Mouse (Mus musculus): ENCODE measurements around the gene Psmc1.

The Psmc1 gene

DNA sequence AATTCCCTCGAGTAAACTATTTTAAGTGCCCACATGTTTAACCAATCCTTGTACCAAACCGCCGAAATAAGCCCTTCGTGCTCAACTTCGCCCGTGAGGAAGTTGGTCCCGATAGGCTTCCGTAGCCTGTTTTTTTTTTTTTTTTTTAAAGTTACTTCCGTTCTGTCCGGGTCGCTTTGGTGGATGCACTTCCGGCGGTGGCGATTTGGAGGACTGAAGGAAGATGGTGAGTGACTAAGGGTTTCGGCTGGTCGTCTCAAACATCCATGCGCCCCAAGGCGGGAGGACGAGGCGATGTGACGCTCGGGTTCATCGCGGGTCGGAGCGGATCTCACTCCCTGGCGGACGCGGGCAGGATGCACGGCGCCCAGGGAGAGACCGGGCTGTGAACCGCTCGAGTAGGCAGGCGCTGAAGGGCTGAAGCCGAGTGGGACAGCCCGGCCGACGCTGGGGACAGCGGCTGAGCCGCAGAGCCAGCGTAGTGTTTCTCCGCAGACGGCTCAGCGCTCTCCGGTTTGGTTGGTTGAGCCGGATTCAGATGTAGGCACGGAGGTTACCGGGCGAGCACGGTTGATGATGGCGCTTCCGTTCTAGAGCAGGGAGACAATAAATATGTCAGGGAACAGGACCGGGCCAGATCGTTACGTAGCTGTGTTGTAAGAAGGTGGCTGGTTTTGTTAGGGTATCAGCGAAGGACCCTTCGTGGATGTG, at the start of gene Psmc1:
Gene Psmc1 (plus strand): TSS at position 169 of the 711 bp plus-strand sequence.
- peak; percentile 83 for DNase-seq (ENCODE audit: low read depth)

DNA sequence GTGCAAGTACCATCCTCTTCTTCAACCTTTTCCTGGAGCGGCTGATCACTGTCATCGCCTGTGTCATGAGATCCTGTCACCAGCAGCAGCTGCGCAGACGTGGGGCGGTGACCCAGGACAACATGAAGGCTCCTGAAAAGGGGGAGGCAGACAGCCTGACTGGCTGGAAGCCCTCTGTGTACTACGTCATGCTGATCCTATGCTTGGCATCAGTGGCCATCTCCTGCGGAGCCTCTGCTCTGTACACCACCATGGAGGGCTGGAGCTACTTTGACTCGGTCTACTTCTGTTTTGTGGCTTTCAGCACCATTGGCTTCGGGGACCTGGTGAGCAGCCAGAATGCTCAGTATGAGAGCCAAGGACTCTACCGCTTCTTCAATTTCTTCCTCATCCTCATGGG, 48.9 kb upstream of the Psmc1 start:
- DNase-seq (ENCODE audit: low read depth), result no peak

DNA sequence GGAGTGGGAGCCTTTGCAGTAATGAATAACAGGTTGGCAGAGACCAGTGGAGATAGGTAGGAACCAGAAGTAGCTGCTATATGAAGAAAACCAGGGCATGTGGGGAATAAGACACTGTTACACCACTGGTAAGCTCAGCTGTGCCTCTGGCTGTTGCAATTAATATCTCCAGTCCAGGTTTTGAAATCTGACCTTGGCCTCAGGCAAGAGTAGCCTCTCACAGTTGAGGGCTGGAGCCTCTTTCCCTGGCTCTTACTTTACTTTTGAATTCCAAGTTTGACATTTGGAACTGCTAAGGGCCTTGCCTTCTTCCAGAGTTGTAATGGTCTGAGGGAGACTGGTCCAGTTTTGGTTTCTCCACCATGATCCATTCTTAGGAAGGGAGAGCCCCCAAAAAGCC, 48.1 kb upstream of the Psmc1 start:
- DNase-seq (ENCODE audit: low read depth), result no peak

DNA sequence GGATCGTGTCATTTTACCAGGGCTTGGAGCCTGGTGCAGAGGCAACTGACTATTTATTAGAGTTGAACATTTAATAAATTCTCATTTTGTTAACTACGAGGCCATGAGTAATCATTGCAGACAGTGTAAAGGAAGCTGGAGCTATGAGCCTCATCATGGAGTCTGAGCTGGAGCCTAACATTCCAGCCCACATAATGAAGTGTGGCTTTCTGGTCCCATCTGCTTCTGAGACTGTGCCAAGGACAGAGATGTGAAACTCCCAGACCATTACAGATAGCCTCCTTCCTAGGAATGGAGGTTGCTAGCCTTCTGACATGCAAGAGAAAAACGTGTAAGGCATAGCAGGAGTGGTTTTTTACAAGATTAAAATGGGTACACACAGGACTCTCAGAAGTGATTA, 47.4 kb upstream of the Psmc1 start:
- no peak for DNase-seq (ENCODE audit: low read depth)

DNA sequence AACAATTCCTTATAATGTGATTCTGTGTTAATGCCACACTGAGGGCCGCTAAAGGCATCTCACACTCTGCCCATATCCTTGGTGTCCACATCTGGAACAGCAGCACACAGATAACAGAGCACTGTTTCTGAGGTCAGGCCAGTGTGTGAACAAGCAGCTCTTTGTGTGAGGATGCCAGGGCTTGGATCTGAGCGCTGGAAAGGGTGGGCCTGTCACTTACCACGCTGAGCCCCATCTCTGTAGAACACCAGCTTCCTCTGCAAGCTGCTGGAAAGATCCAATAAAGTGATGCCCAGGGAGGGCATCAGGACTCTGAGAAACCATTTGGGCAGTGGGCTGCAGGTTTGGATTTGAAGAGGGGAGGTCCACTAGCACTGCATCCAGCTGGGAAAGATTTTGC, 44.8 kb upstream of the Psmc1 start:
- DNase-seq (ENCODE audit: low read depth), result no peak

DNA sequence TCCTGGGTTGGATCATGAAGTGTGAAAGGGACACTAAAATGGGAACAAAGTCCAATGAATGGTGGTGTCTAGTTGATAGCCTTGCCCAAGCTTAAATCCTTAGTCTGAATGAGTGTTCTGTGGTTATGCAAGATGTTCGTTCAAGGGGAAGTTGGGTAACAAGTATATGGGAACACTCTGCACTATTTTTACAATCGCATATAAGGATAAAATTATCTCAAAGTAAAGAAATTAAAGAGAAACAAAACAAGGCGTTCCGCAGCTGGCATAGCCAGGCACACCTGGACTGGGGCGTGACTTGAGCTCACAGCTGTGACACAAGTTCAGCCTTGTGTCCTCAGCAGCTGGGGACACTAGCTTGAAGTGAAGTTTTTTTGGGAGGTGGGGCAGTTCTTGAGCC, 42.5 kb upstream of the Psmc1 start:
- no peak for DNase-seq (ENCODE audit: low read depth)

DNA sequence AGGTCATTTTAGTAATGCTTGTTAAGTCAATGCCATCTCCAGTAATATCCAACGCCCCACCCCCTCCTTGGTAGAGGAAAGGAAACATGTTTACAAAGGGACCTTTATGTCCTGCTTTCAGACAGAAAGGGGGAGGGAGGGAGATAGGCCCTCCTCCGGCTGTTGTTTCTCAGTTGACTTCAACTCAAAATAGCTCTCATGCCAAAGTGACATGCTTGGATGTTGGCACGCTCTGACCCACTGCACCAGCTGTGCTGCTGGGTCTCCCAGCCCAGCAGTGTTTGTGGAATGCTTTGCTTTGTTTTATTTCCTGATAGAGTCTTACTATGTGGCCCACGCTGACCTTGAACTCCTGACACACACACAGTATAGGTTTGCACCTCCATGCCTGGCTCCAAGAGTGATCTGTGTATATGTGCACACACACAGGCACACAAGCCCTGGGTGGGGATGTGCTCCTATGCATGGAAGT, 36.7 kb upstream of the Psmc1 start:
- no peak for DNase-seq (ENCODE audit: low read depth)

DNA sequence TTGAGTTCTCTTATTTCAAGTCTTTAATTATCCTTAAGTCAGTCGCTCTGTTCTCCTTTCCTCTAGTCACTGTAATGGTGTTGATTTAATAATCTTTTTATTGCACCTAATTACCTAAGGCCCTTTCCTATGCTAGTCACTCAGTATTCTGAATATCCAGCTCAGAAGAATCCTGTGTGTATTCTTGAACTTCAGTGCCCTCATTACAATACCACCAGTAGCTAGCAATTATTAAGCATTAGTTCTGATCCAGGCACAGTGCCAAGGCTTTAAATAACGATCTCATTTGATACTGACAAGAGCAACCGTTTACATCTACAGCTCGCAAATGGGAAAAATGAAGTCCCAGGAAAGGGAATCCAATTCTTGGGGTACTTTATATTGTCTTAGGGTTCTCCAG, 34.2 kb upstream of the Psmc1 start:
- no peak for DNase-seq (ENCODE audit: low read depth)

DNA sequence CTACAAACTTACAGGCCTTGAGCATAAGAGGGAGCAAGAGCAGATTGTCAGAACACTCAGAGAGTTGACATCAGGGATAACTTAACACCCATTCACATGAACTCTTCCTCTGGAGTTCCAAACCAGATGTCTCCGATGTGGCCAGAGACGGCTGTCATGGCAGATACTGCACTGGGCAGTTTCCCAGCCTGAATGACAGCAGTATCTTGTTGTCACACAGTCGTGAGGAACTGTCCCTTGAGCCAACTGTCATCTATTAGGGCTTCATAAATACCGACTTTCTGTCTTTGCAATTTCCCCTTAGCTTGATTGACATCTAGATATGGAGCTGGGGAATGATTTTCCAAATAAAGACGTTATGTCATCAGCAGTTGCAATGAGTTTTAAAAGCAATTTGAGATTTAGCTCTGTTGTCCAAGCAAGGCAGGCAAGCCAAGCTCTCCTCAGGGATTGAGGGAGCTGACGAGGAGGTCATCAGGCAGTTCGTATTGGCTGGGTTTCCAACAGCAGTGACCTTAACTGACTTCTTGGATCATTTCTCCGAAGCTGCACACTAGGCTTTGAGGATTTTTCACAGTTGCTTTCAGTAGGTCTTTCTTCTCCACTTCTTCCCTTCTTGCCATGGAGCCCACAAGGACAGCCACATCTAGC, 30.2 kb upstream of the Psmc1 start:
- DNase-seq (ENCODE audit: low read depth), result no peak

DNA sequence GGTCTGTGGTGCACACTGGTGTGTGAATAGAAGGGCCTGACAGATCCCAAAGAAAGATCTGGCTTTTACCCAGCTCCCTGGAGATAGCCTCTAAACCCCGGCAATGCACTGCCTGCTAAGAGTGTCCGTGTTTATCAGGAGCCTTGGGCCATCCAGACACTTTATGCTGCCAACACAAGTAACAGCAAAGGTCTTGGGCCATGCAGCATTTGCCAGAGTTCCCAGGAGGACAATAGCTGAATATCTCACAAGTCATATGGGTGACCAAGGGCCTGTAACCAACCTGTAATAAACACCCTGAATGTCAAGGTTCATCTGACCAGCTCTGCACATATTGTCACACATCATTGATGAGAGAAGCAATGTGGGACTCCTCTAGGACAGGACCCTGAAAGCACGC, 21.9 kb upstream of the Psmc1 start:
- DNase-seq (ENCODE audit: low read depth), result no peak

DNA sequence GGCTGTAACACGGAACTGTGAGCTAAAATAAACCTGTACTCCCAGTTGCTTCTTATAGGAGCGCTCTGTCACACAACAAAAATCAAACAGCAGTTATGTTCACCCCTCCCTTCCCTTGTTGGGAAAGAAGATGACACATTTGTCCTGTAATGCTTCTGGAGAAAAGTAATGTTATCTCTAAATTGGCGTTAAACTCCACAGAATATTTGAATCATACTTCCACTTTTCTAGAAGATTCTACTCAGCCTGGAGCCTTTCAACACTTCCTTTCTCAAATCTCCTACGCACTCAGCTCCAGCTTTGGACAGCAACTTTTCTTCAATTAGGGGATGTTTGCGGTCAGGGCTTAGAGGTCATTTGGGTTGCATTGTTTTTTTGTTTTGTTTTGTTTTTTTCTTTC, 20.7 kb upstream of the Psmc1 start:
- DNase-seq (ENCODE audit: low read depth), result no peak

DNA sequence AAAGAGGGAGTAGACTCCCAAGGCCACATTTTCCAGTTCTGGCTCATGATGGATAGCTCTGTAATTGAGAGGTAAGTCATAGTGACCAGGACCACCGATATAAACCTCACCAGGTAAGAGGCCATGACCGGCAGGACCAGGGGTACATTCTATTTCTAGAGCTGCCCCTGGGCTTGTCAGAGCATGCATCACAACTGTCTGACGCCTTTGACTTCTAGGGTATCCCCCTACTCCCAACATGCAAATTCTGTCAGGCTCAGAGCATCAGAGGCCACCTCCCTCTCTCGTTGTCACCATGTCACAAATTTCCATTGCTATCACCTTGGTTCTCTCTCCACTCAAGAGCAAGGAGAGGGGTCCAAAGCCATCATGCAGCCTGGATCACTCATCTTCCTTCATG, 19.2 kb upstream of the Psmc1 start:
- DNase-seq (ENCODE audit: low read depth), result no peak

DNA sequence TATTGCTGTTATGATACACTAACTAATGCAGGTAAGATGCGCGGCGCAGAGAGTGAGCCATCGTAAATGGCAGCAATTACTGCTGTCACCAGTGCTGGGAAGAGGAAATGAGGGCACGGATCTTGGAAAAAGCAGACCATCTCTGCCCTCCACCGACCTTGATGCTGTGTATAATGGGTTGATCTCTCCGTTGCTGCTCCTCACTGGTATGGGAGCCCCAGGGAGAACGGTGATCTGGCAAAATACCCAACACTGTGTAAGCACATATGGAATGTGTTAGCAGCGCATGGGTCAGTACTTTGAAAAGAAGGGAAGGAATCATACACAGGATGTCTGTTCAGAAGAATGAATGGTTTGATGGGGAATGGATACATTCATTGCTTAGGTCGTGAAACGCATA, 16.9 kb upstream of the Psmc1 start:
- no peak for DNase-seq (ENCODE audit: low read depth)

DNA sequence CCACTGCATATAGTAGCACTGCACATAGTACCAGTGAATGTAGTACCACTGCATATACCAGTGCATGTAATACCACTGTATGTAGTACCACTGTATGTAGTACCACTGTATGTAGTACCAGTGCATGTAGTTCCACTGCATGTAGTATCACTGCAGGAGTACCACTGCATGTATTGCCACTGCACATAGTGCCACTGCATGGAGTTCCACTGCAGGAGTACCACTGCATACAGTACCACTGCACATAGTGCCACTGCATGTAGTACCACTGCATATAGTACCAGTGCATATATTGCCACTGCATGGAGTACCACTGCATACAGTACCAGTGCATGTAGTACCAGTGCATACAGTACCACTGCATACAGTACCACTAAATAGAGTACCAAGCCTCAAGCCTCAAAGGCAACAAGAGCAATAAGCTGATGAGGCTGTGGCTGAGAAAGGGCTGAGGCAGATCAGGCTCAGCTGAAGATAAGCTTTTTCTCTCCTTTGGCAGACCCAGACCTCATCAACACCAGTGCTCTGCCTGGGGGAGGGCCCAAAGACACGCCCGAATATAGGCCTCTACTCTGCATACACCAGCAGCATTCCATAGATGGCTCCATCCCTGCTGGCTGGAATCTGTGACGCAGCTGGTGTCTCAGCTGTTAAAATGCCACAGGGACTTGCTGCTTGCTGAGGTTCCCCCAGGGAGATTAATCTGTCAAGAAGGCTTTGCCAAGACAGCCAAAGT, 9.8 kb upstream of the Psmc1 start:
- no peak for DNase-seq (ENCODE audit: low read depth)

DNA sequence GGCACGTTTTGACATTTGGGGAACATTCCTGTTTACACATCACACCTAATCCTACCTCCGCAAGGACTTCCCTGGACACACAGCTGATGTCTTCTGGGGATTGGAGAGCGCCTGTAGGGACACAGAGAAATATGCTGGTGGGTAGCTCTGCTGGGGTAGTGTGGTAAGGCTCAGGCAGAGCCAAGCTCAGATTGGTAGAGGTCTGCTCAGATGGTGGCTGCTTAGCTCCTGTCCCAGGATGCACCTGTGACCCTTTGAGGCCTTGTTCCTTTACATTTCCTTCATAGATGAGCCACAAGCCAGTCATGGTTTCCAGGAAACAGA, 9.3 kb upstream of the Psmc1 start:
- DNase-seq (ENCODE audit: low read depth), result no peak

DNA sequence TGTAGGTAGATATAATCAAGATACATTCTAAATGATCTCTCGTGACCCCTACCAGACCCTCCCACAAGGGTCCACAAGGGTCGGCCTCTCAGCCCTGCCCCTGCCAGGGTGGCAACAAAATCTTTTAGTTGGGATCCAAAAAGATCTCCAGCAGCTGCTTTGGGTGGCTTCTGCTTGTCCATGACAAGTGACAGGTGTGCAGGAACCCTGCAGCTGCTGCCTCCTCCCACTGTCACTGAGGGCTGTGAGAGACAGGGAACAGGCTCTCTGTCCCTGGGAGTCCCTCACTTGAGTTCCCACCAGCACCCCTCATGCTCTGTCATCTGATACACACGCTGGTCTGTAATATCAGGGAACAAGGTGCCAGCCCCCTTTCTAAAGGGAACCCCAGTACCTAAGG, 8.3 kb upstream of the Psmc1 start:
- DNase-seq (ENCODE audit: low read depth), result no peak

DNA sequence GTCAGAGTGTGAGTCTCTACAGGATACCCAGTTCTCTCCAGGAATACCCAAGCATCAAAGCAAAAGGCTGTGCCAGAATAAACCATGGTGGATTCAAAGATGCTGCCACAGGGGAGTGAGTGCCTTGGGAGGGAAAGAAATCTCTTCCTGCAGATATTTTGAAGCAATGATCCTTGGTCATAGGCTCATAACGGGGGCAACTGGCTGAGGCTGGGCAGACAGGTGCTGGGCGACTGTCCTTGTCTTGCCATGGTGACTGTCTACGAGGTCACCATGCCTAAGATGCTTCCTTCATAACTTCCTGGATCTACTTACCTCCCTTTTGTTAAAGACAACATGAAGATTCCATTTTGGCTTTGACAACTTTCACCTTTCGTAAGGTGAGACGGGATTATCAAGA, 5.4 kb upstream of the Psmc1 start:
- no peak for DNase-seq (ENCODE audit: low read depth)

DNA sequence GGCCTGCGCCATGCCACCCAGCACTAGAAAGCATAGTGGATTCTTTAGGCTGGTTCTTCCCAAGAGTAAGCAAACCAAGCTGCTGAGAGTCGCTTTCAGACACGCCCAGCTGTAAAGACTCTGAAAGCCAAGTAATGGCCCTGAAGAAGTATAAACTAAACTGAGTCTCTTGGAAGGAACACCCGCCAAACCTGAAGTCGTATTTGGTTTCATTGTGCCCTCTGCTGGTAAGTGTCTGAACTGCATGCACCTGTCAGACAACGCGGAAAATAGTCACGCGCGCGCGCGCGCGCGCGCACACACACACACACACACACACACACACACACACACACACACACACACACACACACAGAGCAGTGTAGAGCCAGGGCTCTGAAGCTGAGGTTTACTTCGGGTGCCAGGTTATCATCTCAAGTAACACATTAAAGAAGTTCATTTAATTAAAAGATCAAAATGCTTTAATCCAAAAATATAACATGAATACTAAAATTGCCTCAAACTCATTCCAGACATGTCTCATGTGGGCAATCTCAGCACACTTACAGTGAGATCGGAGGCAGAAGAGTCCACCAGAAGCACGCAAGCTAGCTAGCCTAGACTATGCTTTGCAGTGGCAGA, 3.6 kb upstream of the Psmc1 start:
- peak; percentile 31 for DNase-seq (ENCODE audit: low read depth)

DNA sequence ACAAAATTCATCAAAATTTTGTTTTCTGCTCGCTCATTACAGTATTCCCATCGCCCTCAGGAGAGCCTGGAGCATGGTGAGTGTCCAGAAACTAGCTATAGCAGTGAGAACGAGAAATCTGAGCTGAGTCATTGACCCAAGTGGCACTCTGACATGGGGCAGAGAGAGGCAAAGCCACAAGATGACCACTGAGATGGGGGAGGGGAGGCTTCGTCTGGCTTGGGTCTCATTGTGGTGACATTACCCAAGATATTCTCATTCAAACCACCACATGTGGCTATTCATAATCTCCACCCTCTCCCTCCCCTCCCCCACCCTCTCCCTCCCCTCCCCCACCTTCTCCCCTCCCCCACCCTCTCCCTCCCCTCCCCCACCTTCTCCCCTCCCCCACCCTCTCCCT, 2.5 kb upstream of the Psmc1 start:
- no peak for DNase-seq (ENCODE audit: low read depth)

DNA sequence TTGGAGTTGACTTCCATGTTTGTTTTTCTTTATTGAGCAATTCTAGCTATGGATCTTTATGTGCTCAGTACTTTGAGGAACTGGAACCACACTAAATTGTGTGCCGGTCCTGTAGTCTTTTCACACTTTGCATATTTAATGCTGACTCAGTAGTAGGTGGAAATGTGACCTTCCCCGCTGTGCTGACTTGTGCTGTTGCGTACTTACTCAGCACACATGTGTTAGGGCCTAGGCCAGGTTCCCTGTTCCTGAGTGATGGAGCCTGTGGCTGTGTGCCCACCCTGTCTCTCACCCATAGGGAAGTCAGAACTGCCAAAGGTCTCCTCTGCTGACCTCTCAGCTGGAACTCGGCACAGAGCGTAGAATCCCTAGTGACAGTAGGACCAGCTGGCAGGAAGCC, 6.0 kb downstream of the Psmc1 start:
- no peak for DNase-seq (ENCODE audit: low read depth)

DNA sequence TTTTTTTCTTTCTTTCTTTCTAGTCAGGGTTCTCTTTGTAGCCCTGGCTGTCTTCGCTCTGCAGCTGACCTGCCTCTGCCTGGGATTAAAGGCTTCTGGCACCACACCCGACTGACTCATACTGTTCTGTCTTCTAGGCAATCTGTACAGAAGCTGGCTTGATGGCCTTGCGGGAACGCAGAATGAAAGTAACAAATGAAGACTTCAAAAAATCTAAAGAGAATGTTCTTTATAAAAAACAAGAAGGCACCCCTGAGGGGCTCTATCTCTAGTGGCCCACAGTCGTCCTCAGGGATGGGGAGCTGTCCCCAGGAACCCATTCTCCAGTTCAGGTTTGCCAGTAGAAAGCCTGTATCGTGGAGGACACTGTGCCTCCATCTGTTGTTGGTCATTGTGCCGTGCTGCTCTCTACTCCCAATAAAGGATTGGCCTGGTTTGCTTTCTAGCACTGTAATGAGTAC, 13.0 kb downstream of the Psmc1 start:
- DNase-seq (ENCODE audit: low read depth), result peak; percentile 34

DNA sequence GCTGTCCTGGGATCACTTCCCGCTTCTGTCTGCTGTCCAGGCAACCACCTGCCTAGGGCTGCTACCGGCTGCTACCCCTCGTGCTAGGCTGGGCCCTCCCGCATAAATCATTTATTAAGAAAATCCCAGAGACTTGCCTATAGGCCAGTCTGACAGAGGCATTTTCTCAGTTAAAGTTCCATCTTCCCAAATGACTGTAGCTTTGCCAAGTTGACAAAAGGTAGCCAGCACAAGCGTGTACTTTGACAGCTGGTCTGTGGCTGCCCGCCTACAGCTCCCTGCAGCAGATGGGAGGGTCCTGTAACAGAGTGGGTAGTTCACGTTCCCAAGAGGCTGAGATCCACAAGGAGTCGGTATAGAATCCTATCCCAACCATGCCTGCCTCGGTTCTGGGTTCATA, 13.5 kb downstream of the Psmc1 start:
- DNase-seq (ENCODE audit: low read depth), result no peak

Data from fibroblast of lung, adult 2 months (primary cell).